ENCODE assay signal across 13 mouse cellular contexts in genomic region chr2:160925203-160925602, GRCm38 (mm10). TPM values are rescaled to one million over a fixed set of nuclear protein-coding genes. Genes with fewer than 3 reads are reported as not detected.
DNase-seq lines count a peak whose midpoint lies in the region; ATAC-seq and TF ChIP-seq lines count a peak whose summit lies in the region.
"Had no signal": no experiment of that assay in that cellular context is flagged by ENCODE, and none has a peak within 500 bp of the region (broad histone marks: within the 10 kb centered on the region; RNA-seq: fewer than 3 reads in every experiment).

No protein-coding gene starts in this region.

- no peaks in the 10 kb centered on the region for H3K27me3 ChIP-seq in heart, adult 2 months (ENCODE audit: control insufficient read depth, insufficient read depth, low read length)
- H3K27me3 ChIP-seq in heart, embryonic 12.5 days (replicated peaks) = peaks cover 3% of the 10 kb centered on the region; the same call in 1 of the 2 replicates
- no peaks in the 10 kb centered on the region for H3K27me3 ChIP-seq in midbrain, embryonic 14.5 days (ENCODE audit: control insufficient read depth, insufficient read depth, low read length)
- H3K27me3 ChIP-seq: neural tube, embryonic 15.5 days had no signal

- no peak for TF ChIP-seq CTCF in heart, adult 2 months (IDR thresholded peaks at IDR 0.05)
- no peak for TF ChIP-seq CTCF in gastrocnemius, adult 2 months (IDR thresholded peaks at IDR 0.05)

- peak; percentile 41 to 47 for DNase-seq in heart, adult 2 months
- peak; percentile 42 for DNase-seq in lung, postnatal 10 days
- no peak for DNase-seq in lung, postnatal 14 days
- DNase-seq in gastrocnemius, adult 2 months = peak; percentile 67
- DNase-seq in layer of hippocampus, postnatal 14 days (ENCODE audit: low spot score in 2 of 2) = peak; percentile 36 to 55
- DNase-seq in thymus, postnatal 25 days = no peak
- no peak for DNase-seq in midbrain, embryonic 14.5 days
- DNase-seq: kidney, postnatal 25 days; thymus, postnatal 14 days had no signal

- no peak overlapping the region for H3K27ac ChIP-seq in heart, adult 2 months
- H3K27ac ChIP-seq in heart, embryonic 12.5 days (ENCODE audit: poor library complexity, severe bottlenecking) = no peak overlapping the region
- H3K27ac ChIP-seq in gastrocnemius, adult 2 months = peak overlapping the region; percentile 46; the same call in 1 of the 2 replicates
- no peak overlapping the region for H3K27ac ChIP-seq in midbrain, embryonic 14.5 days (replicated peaks; ENCODE audit: low read depth, low read length)
- H3K27ac ChIP-seq: neural tube, embryonic 15.5 days had no signal

- no peak overlapping the region for H3K4me2 ChIP-seq in heart, embryonic 12.5 days
- no peak overlapping the region for H3K4me2 ChIP-seq in midbrain, embryonic 14.5 days (ENCODE audit: low read length)
- H3K4me2 ChIP-seq: liver, embryonic 11.5 days; neural tube, embryonic 15.5 days had no signal

- no peak overlapping the region for H3K4me3 ChIP-seq in heart, adult 2 months
- H3K4me3 ChIP-seq in heart, embryonic 12.5 days = no peak overlapping the region
- no peak overlapping the region for H3K4me3 ChIP-seq in gastrocnemius, adult 2 months
- no peak overlapping the region for H3K4me3 ChIP-seq in midbrain, embryonic 14.5 days (replicated peaks; ENCODE audit: low read depth, low read length)
- H3K4me3 ChIP-seq: neural tube, embryonic 15.5 days had no signal

- no peaks in the 10 kb centered on the region for H3K36me3 ChIP-seq in heart, adult 2 months (ENCODE audit: control insufficient read depth, insufficient read depth, low read length)
- H3K36me3 ChIP-seq in heart, embryonic 12.5 days = no peaks in the 10 kb centered on the region
- H3K36me3 ChIP-seq in midbrain, embryonic 14.5 days (ENCODE audit: control insufficient read depth, insufficient read depth, low read length) = no peaks in the 10 kb centered on the region
- H3K36me3 ChIP-seq: neural tube, embryonic 15.5 days had no signal

- intact Hi-C loops in heart, adult 2 months (cut with DNase I) = no loop called here
- intact Hi-C loops in gastrocnemius, adult 2 months (cut with DNase I) = no loop called here

- no peaks in the 10 kb centered on the region for H3K9me3 ChIP-seq in heart, embryonic 12.5 days (replicated peaks)
- H3K9me3 ChIP-seq in midbrain, embryonic 14.5 days (ENCODE audit: control insufficient read depth, low read length) = no peaks in the 10 kb centered on the region
- H3K9me3 ChIP-seq: neural tube, embryonic 15.5 days had no signal

- no peak overlapping the region for H3K9ac ChIP-seq in heart, adult 2 months (ENCODE audit: low read depth, low read length)
- no peak overlapping the region for H3K9ac ChIP-seq in heart, embryonic 12.5 days
- no peak overlapping the region for H3K9ac ChIP-seq in midbrain, embryonic 14.5 days (replicated peaks; ENCODE audit: low read length)
- H3K9ac ChIP-seq: neural tube, embryonic 15.5 days had no signal

- WGBS in heart, adult 2 months = 58% methylated on average over 9 of the region's 9 CpGs
- 69% methylated on average over 9 of the region's 9 CpGs for WGBS in heart, embryonic 12.5 days
- 76% methylated on average over 9 of the region's 9 CpGs for WGBS in midbrain, embryonic 14.5 days

- H3K79me2 ChIP-seq in heart, adult 2 months (replicated peaks; ENCODE audit: control insufficient read depth, insufficient read depth, low read length) = no peaks in the 10 kb centered on the region

- no peaks in the 10 kb centered on the region for H3K4me1 ChIP-seq in heart, adult 2 months (ENCODE audit: control insufficient read depth, insufficient read depth, low read length)
- no peaks in the 10 kb centered on the region for H3K4me1 ChIP-seq in heart, embryonic 12.5 days (replicated peaks)
- H3K4me1 ChIP-seq in midbrain, embryonic 14.5 days (ENCODE audit: control insufficient read depth, insufficient read depth, low read length) = no peaks in the 10 kb centered on the region
- H3K4me1 ChIP-seq: neural tube, embryonic 15.5 days had no signal

- no peak for TF ChIP-seq EP300 in heart, adult 2 months (IDR thresholded peaks at IDR 0.05; ENCODE audit: insufficient read depth, low read depth, low read length)

- no peak for ATAC-seq in heart, embryonic 12.5 days (ENCODE audit: insufficient number of reproducible peaks, low FRiP score)
- no peak for ATAC-seq in midbrain, embryonic 14.5 days (ENCODE audit: low FRiP score, low TSS enrichment)

- TF ChIP-seq POLR2A in heart, adult 2 months (IDR thresholded peaks at IDR 0.05; ENCODE audit: insufficient read depth, low read depth, low read length) = no peak

RNA-seq across cellular contexts. Expression of gene Emilin3, which starts 13.1 kb away (rescaled TPM):
- 1 to 10 TPM; 1.5 to 2.8 TPM for total RNA-seq in heart, adult 2 months (2021)
- polyA plus RNA-seq in heart, adult 2 months (2012; rRNA removed) = 0.04 TPM in 1 of 2 replicates, not detected in the other
- 2.8 and 3.1 TPM in 2 replicates for polyA plus RNA-seq in heart, embryonic 12.5 days (2016; fragmentation: Nextera tagmentation; extraction: Ambion mirVana)
- total RNA-seq in gastrocnemius, adult 2 months (2021) = under 1 TPM; 0.20 to 0.23 TPM
- total RNA-seq in layer of hippocampus, postnatal 14 days (2021) = under 1 TPM; 0.48 TPM
- 0.30 and 0.45 TPM in 2 replicates for polyA plus RNA-seq in midbrain, embryonic 14.5 days (2014; fragmentation: Nextera tagmentation; extraction: Ambion mirVana)
- polyA plus RNA-seq: spleen, adult 2 months had no signal

RNA-seq across cellular contexts. Expression of gene Lpin3, which starts 44.7 kb away (rescaled TPM):
- 1 to 10 TPM; 4.6 to 7.2 TPM for total RNA-seq in heart, adult 2 months (2021)
- 4.4 and 5.4 TPM in 2 replicates for polyA plus RNA-seq in heart, adult 2 months (2012; rRNA removed)
- 1.4 and 2.3 TPM in 2 replicates for polyA plus RNA-seq in heart, embryonic 12.5 days (2016; fragmentation: Nextera tagmentation; extraction: Ambion mirVana)
- total RNA-seq in gastrocnemius, adult 2 months (2021) = 1 to 10 TPM; 3.2 to 5.0 TPM
- total RNA-seq in layer of hippocampus, postnatal 14 days (2021) = 1 to 10 TPM; 1.1 to 1.5 TPM
- 0.14 and 0.34 TPM in 2 replicates for polyA plus RNA-seq in midbrain, embryonic 14.5 days (2014; fragmentation: Nextera tagmentation; extraction: Ambion mirVana)

RNA-seq across cellular contexts. Expression of gene Zhx3, which starts 52.4 kb away (rescaled TPM):
- 10 to 100 TPM; 36.7 to 36.8 TPM for total RNA-seq in heart, adult 2 months (2021)
- 7.9 and 14.0 TPM in 2 replicates for polyA plus RNA-seq in heart, adult 2 months (2012; rRNA removed)
- polyA plus RNA-seq in heart, embryonic 12.5 days (2016; fragmentation: Nextera tagmentation; extraction: Ambion mirVana) = 8.9 and 9.8 TPM in 2 replicates
- 10 to 100 TPM; 24.2 to 29.0 TPM for total RNA-seq in gastrocnemius, adult 2 months (2021)
- total RNA-seq in layer of hippocampus, postnatal 14 days (2021) = 100 to 1,000 TPM; 114 to 125 TPM
- 16.9 and 17.9 TPM in 2 replicates for polyA plus RNA-seq in midbrain, embryonic 14.5 days (2014; fragmentation: Nextera tagmentation; extraction: Ambion mirVana)

Comparison
In these comparisons a context has a peak if more than half of its experiments do, and no peak if none do; other contexts are left out.
1. DNase-seq: peak in heart, adult 2 months (2 of 2), lung, postnatal 10 days (single experiment), gastrocnemius, adult 2 months (single experiment) and layer of hippocampus, postnatal 14 days (2 of 2); none in lung, postnatal 14 days (single experiment), thymus, postnatal 25 days (single experiment) and midbrain, embryonic 14.5 days (single experiment).